Mouse (Mus musculus): ENCODE data around the gene Eral1.

- no peak for TF ChIP-seq POLR2A (IDR thresholded peaks at IDR 0.05; ENCODE audit: extremely low read depth, insufficient read depth, low read length)
- TF ChIP-seq CTCF (IDR thresholded peaks at IDR 0.05; ENCODE audit: extremely low read depth, insufficient read depth, low read length): no peak
These were observed 45.5 kb upstream of the Eral1 start for GRCm38 (mm10) chr11:78125691-78126090.
